Mouse (Mus musculus): Measurements from ENCODE around the gene Vmn1r114.
"Not testable (repeated sequence)": the region's sequence is repeated elsewhere in the genome, so short reads cannot be mapped to it uniquely, and the experiment has no call there.

Gene Vmn1r114

GRCm38 (mm10) chr7:20812086-20812485 is at the start of gene Vmn1r114:
Gene Vmn1r114, minus strand, starts transcription at chr7:20812186.
- not testable (repeated sequence) for DNase-seq

GRCm38 (mm10) chr7:20844885-20845284 is 32.9 kb upstream of the Vmn1r114 start, which contains the start of gene Vmn1r115:
Gene Vmn1r115, minus strand, starts transcription at chr7:20844985.
- DNase-seq, result not testable (repeated sequence)

GRCm38 (mm10) chr7:20786985-20787384 is 25.0 kb downstream of the Vmn1r114 start, which contains the start of gene Vmn1r113:
Gene Vmn1r113, plus strand, starts transcription at chr7:20787285.
- not testable (repeated sequence) for DNase-seq

- DNase-seq, result not testable (repeated sequence)
These were observed 41.1 kb downstream of the Vmn1r114 start, which contains the start of gene Vmn1r112 for GRCm38 (mm10) chr7:20770885-20771284. Gene Vmn1r112, plus strand, starts transcription at chr7:20771185.

All from cerebellum, adult 8-10 months (tissue).